Mouse (Mus musculus) heart, adult 2 months (tissue): Measurements from ENCODE around the gene Parp6.

ENCODE experiments used
- CTCF ChIP-seq: fragments of 200-600 bp; IDR thresholded peaks from 2 replicates; pipeline ENCODE4 v1.8.1; 2022; ENCODE audit warnings: antibody characterized with exemption, mild to moderate bottlenecking, moderate library complexity
- EP300 ChIP-seq: fragments of 200-500 bp; IDR thresholded peaks from 2 replicates; pipeline ENCODE4 v1.6.1; 2011; ENCODE audit warnings: low read depth, low read length, control low read depth; ENCODE audit not compliant: insufficient read depth
- POLR2A ChIP-seq: fragments of 200-500 bp; IDR thresholded peaks from 2 replicates; pipeline ENCODE4 v1.6.1; 2011; ENCODE audit warnings: mild to moderate bottlenecking, low read depth, low read length, control low read depth; ENCODE audit not compliant: insufficient read depth

DNA sequence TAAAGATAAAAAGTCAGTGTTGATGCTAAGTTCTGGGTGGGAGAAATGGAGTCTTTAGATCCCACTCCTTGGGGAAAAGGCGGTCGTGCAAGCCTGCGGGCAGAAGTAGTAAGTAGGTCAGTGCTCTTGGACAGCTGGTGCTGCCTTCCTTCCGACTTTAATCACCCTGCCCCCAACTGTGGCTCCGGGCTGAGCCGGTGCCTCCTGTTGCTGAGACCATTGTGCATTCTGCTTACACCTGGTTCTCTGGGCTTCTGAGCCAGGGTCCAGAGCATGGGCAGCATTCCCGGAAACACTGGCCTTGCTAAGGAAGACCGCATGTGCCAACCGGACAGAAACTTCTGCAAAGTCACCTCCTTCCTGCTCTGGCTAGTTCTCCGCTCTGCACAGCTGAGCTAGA is 43.3 kb downstream of the Parp6 start:
- TF ChIP-seq CTCF = no peak
- 0 out of 2 replicates have a peak, but pooled peaks have one; percentile 21 for TF ChIP-seq POLR2A
- TF ChIP-seq EP300 = 0 out of 2 replicates have a peak, but pooled peaks have one; percentile 13
